Mouse (Mus musculus): ENCODE results near the gene Olfr933. TPM values are rescaled to one million over a fixed set of nuclear protein-coding genes. Genes with fewer than 3 reads are reported as not detected.

The Olfr933 gene
- polyA plus RNA-seq (2021), result not detected

GRCm38 (mm10) chr9:38972013-38972412, at the start of gene Olfr933:
Olfr933 (plus strand) TSS chr9:38972313.
- no peaks in the 10 kb centered on the region for H3K27me3 ChIP-seq
- POLR2A ChIA-PET, result no interaction called here
- no peak for DNase-seq (ENCODE audit: low read depth, low spot score)
- CTCF ChIA-PET, result no interaction called here
- in situ Hi-C loops (cut with MboI; ENCODE audit: low pct_unique_long_range_greater_than_20kb), result no loop called here
- TF ChIP-seq CTCF (IDR thresholded peaks at IDR 0.05), result no peak
- no peak for ATAC-seq

DNA sequence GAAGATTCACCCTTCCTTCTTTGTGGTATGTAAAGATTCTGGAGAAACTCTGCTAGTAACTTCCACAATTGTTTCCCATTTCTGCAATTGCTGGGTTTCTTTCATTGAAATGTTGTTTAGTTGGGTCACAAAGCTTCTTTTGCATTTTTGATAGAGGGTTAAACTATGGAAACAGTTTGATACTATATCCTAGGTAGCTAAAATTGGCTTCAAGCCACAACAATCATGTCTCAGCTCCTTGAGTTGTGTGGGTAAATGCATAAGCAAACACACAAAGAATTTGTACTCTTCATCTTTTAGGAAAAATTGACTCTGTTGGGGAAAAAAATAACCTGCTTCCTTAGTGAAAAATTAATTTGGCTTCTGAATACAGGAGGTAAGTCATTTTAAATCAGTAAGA, 42.6 kb upstream of the Olfr933 start, which contains the start of gene Olfr930:
Olfr930 (plus strand) TSS at position 301 of the 400 bp plus-strand sequence.
- TF ChIP-seq CTCF (IDR thresholded peaks at IDR 0.05), result no peak
- POLR2A ChIA-PET, result no interaction called here
- ATAC-seq (no peak), DNase-seq (ENCODE audit: low read depth, low spot score) (no peak)
- in situ Hi-C loops (cut with MboI; ENCODE audit: low pct_unique_long_range_greater_than_20kb), result no loop called here
- CTCF ChIA-PET, result interaction anchor here (0.6 kb wide), 1 partner anchor 90 kb away, joined by 3 read pairs; no protein-coding TSS in a partner anchor
- no peaks in the 10 kb centered on the region for H3K27me3 ChIP-seq

GRCm38 (mm10) chr9:38953401-38954123, 18.6 kb upstream of the Olfr933 start:
- DNase-seq (ENCODE audit: low read depth, low spot score) (no peak), ATAC-seq (no peak)
- ChIA-PET POLR2A (no interaction called here), CTCF (no interaction called here)
- H3K27me3 ChIP-seq, result no peaks in the 10 kb centered on the region
- no peak for TF ChIP-seq CTCF (IDR thresholded peaks at IDR 0.05)
- in situ Hi-C loops (cut with MboI; ENCODE audit: low pct_unique_long_range_greater_than_20kb), result no loop called here

DNA sequence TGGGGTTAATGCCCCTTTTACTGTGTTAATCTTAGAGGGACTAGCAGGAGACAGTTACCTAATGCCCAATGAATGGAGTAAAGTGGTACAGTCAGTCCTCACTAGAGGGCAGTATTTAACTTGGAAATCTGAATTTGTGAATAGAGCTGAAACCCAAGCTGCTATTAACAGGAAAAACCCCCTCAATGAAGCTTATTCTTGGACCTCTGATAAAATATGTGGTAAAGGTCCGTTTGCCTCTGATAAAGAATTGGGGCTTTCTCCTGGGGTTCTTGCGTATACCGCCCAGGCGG, 18.0 kb upstream of the Olfr933 start:
- DNase-seq (ENCODE audit: low read depth, low spot score) (no peak), ATAC-seq (no peak)
- ChIA-PET POLR2A (no interaction called here), CTCF (no interaction called here)
- in situ Hi-C loops (cut with MboI; ENCODE audit: low pct_unique_long_range_greater_than_20kb), result no loop called here
- no peak for TF ChIP-seq CTCF (IDR thresholded peaks at IDR 0.05)
- H3K27me3 ChIP-seq, result no peaks in the 10 kb centered on the region

DNA sequence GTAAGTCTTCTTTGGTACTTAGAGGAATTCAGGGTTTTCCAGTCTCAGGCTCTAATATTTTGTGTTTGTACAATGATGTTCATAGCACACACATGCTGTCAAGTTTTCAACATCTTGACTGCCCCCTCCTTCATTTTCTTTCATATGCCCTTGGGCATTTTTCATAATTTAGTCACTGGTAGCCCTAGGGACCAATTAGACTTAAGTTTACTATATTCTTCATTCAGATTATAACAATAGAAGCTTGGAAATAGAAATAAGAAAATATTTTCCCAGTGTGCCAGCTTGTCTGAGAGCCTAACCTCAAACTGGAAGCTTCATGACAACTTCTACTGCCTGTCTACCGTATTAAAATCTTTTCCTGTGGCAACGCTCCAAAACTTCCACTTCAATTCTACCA, 16.1 kb downstream of the Olfr933 start, which contains the start of gene Olfr934:
Olfr934 (minus strand) TSS at position 101 of the 400 bp plus-strand sequence.
- POLR2A ChIA-PET, result no interaction called here

GRCm38 (mm10) chr9:38999583-38999982, 27.5 kb downstream of the Olfr933 start, which contains the start of gene Olfr935:
Olfr935 (minus strand) TSS chr9:38999683.
- in situ Hi-C loops (cut with MboI; ENCODE audit: low pct_unique_long_range_greater_than_20kb), result no loop called here
- ChIA-PET POLR2A (no interaction called here), CTCF (no interaction called here)
- ATAC-seq (no peak), DNase-seq (ENCODE audit: low read depth, low spot score) (no peak)
- TF ChIP-seq CTCF (IDR thresholded peaks at IDR 0.05), result no peak
- no peaks in the 10 kb centered on the region for H3K27me3 ChIP-seq

More for the DNA sequence above, 16.1 kb downstream of the Olfr933 start, which contains the start of gene Olfr934:
- DNase-seq (ENCODE audit: low read depth, low spot score), result no peak
- no peak for ATAC-seq
- H3K27me3 ChIP-seq, result no peaks in the 10 kb centered on the region
- in situ Hi-C loops (cut with MboI; ENCODE audit: low pct_unique_long_range_greater_than_20kb), result no loop called here
- CTCF ChIA-PET, result no interaction called here
- TF ChIP-seq CTCF (IDR thresholded peaks at IDR 0.05), result no peak

DNA sequence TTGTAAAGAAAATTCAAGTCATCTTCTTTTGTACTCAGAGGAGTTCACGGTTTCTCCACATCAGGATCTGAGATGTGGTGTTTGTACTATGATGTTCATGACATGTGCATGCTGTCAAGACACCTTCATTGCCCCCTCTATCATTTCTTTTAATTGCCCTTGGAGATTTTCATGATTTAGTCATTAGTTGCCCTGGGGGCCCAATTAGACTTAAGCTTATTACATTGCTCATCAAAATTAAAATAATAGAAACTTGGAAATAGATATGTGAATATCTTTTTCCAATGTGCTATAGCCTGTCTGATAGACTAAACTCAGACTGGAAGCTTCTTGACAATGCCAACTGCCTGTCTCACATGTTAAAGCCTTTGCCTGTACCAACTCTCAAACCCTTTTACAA, 51.2 kb downstream of the Olfr933 start, which contains the start of gene Olfr146:
Olfr146 (minus strand) TSS at position 101 of the 400 bp plus-strand sequence.
- TF ChIP-seq CTCF (IDR thresholded peaks at IDR 0.05), result no peak
- CTCF ChIA-PET, result no interaction called here
- no peak for ATAC-seq

More for the DNA sequence above, 51.2 kb downstream of the Olfr933 start, which contains the start of gene Olfr146:
- DNase-seq (ENCODE audit: low read depth, low spot score), result no peak
- in situ Hi-C loops (cut with MboI; ENCODE audit: low pct_unique_long_range_greater_than_20kb), result no loop called here
- H3K27me3 ChIP-seq, result no peaks in the 10 kb centered on the region
- POLR2A ChIA-PET, result no interaction called here

Other genes starting within 250 kb of the Olfr933 start
- 0.33 TPM for gene Olfr920, start 220.0 kb upstream of the Olfr933 start, polyA plus RNA-seq (2021)
- not detected for gene Olfr921, start 199.2 kb upstream of the Olfr933 start, polyA plus RNA-seq (2021)
- not detected for gene Olfr922, start 157.7 kb upstream of the Olfr933 start, polyA plus RNA-seq (2021)
- not detected for gene Olfr923, start 145.8 kb upstream of the Olfr933 start, polyA plus RNA-seq (2021)
- not detected for gene Olfr924, start 127.9 kb upstream of the Olfr933 start, polyA plus RNA-seq (2021)
- not detected for gene Olfr26, start 117.3 kb upstream of the Olfr933 start, polyA plus RNA-seq (2021)
- not detected for gene Olfr926, start 95.2 kb upstream of the Olfr933 start, polyA plus RNA-seq (2021)
- not detected for gene Olfr930, start 42.5 kb upstream of the Olfr933 start, polyA plus RNA-seq (2021)
- gene Olfr934, start 16.0 kb downstream of the Olfr933 start, polyA plus RNA-seq (2021), result not detected
- gene Olfr935, start 27.4 kb downstream of the Olfr933 start, polyA plus RNA-seq (2021), result not detected
- not detected for gene Olfr146, start 51.1 kb downstream of the Olfr933 start, polyA plus RNA-seq (2021)
- not detected for gene Olfr937, start 92.6 kb downstream of the Olfr933 start, polyA plus RNA-seq (2021)
- not detected for gene Olfr938, start 106.6 kb downstream of the Olfr933 start, polyA plus RNA-seq (2021)
- gene Olfr27, start 155.8 kb downstream of the Olfr933 start, polyA plus RNA-seq (2021), result not detected
- gene Olfr943, start 194.0 kb downstream of the Olfr933 start, polyA plus RNA-seq (2021), result not detected
- gene Olfr944, start 229.6 kb downstream of the Olfr933 start, polyA plus RNA-seq (2021), result not detected